Mouse (Mus musculus) embryonic fibroblast, embryonic 13.5 days (primary cell): ENCODE measurements around the gene Atp5c1.

ENCODE experiments used
- CTCF ChIP-seq: IDR thresholded peaks from 2 replicates; pipeline ENCODE4 v1.5.1; 2011; ENCODE audit warnings: mild to moderate bottlenecking, control low read depth, low read length, moderate library complexity, borderline replicate concordance; ENCODE audit not compliant: insufficient read depth
- POLR2A ChIP-seq: IDR thresholded peaks from 2 replicates; pipeline ENCODE4 v1.6.1; 2011; ENCODE audit warnings: low read depth, mild to moderate bottlenecking, control low read depth, low read length, moderate library complexity

GRCm38 (mm10) chr2:10074470-10074869 lies 5.8 kb downstream of the Atp5c1 start:
- TF ChIP-seq POLR2A (no peak), CTCF (no peak)
